Mouse (Mus musculus) cerebellum, postnatal 10 days (tissue): ENCODE data around the gene 4930519G04Rik.
"Not testable (repeated sequence)": the region's sequence is repeated elsewhere in the genome, so short reads cannot be mapped to it uniquely, and the experiment has no call there.

Experiments
- DNase-seq, 2 experiments: peaks; one replicate each; pipeline ENCODE4 v3.0.0; 2021; ENCODE audit warnings: mixed read lengths in 2 of 2

Gene 4930519G04Rik

GRCm38 (mm10) chr5:114842155-114842554 lies 11.3 kb upstream of the 4930519G04Rik start:
- DNase-seq, result peak; percentile 56 to 61

GRCm38 (mm10) chr5:114842674-114843073 lies 10.8 kb upstream of the 4930519G04Rik start:
- DNase-seq, result peak; percentile 31 to 36

GRCm38 (mm10) chr5:114844371-114844770 lies 9.1 kb upstream of the 4930519G04Rik start:
- DNase-seq, result not testable (repeated sequence)

- no peak for DNase-seq
Observed at GRCm38 (mm10) chr5:114851565-114852236, 1.8 kb upstream of the 4930519G04Rik start.

GRCm38 (mm10) chr5:114858582-114858981 lies 5.1 kb downstream of the 4930519G04Rik start, which contains the start of gene Gm9936:
Gene Gm9936, minus strand, starts transcription at chr5:114858682.
- peak in 1 of 2 experiments; percentile 1 for DNase-seq

GRCm38 (mm10) chr5:114859253-114859652 lies 5.8 kb downstream of the 4930519G04Rik start:
- peak; percentile 91 to 92 for DNase-seq

GRCm38 (mm10) chr5:114861730-114862129 lies 8.3 kb downstream of the 4930519G04Rik start:
- peak; percentile 16 to 26 for DNase-seq

GRCm38 (mm10) chr5:114864813-114865212 lies 11.3 kb downstream of the 4930519G04Rik start:
- DNase-seq, result no peak

GRCm38 (mm10) chr5:114865279-114865678 lies 11.8 kb downstream of the 4930519G04Rik start:
- DNase-seq, result no peak

GRCm38 (mm10) chr5:114875858-114876257 lies 22.4 kb downstream of the 4930519G04Rik start:
- DNase-seq, result peak; percentile 48 to 54

- DNase-seq, result no peak
Observed at GRCm38 (mm10) chr5:114876331-114876730, 22.9 kb downstream of the 4930519G04Rik start.

GRCm38 (mm10) chr5:114877487-114877886 lies 24.0 kb downstream of the 4930519G04Rik start:
- DNase-seq, result no peak

- no peak for DNase-seq
Observed at GRCm38 (mm10) chr5:114879399-114879798, 25.9 kb downstream of the 4930519G04Rik start.

- not testable (repeated sequence) for DNase-seq
Observed at GRCm38 (mm10) chr5:114882319-114882718, 28.9 kb downstream of the 4930519G04Rik start.

- DNase-seq, result no peak
Observed at GRCm38 (mm10) chr5:114883022-114883421, 29.6 kb downstream of the 4930519G04Rik start.

GRCm38 (mm10) chr5:114886801-114887200 lies 33.3 kb downstream of the 4930519G04Rik start:
- DNase-seq, result peak; percentile 42 to 49

- DNase-seq, result no peak
Observed at GRCm38 (mm10) chr5:114888995-114889394, 35.5 kb downstream of the 4930519G04Rik start.

GRCm38 (mm10) chr5:114895542-114895941 lies 42.1 kb downstream of the 4930519G04Rik start:
- DNase-seq, result no peak

- DNase-seq, result no peak
Observed at GRCm38 (mm10) chr5:114896688-114897373, 43.4 kb downstream of the 4930519G04Rik start, which contains the start of gene Oasl2. Gene Oasl2, plus strand, starts transcription at chr5:114896936.

- no peak for DNase-seq
Observed at GRCm38 (mm10) chr5:114897374-114897793, 43.9 kb downstream of the 4930519G04Rik start.

- no peak for DNase-seq
Observed at GRCm38 (mm10) chr5:114898857-114899256, 45.4 kb downstream of the 4930519G04Rik start.

GRCm38 (mm10) chr5:114902413-114902812 lies 48.9 kb downstream of the 4930519G04Rik start:
- peak; percentile 79 to 82 for DNase-seq

GRCm38 (mm10) chr5:114908598-114909305 lies 55.3 kb downstream of the 4930519G04Rik start:
- DNase-seq, result no peak
